Mouse (Mus musculus) embryo, embryonic 9.5 days (tissue): ENCODE results near the gene Gabarapl1.
A peak's percentile ranks its signal among the peaks of the same experiment; 100 is the strongest.
"Not testable (repeated sequence)": the region's sequence is repeated elsewhere in the genome, so short reads cannot be mapped to it uniquely, and the experiment has no call there.

Experiments
- DNase-seq: peaks from one replicate; pipeline ENCODE4 v3.0.0-alpha.2; 2017; ENCODE audit errors: extremely low spot score

Gabarapl1 gene

DNA sequence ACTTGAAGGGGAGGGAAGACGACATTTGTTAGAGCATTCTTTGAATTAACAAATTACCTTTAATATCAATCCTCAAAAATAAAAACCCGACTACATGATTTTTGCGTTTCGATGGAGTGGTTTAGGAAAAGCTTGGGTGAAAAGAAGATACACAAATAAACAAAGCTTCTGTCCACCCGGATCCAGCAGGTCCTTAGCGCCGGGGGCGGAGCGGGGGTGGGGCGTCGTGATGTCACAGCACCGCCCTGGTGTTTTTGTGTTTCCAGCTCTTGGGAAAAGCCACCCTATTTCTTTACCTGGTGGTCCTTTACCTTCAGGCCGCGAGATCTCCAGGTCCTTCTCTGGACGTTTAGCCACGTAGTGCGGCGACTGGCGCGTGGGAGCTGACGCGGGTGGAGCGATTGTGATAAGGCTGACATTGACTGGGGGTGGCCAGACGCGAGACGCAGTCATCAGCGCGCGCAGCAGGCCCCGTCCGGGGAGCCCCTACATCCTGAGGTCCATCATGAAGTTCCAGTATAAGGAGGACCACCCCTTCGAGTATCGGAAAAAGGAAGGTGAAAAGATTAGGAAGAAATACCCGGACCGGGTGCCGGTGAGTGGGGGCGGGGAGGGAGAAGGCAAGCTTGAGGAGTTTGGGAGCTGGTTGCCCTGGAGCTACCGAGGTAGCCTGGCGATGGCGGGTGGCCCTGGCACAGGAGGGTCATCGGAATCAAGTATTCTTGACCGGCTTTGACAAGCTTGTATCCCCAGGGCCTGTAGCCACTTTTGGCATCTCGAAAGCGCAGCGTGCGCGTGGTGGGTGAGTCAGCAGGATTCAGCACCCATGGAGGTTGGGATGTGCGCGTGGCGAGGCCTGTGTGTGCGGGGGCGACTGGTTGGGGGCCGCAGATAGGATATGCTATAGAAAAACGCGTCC lies at the start of gene Gabarapl1:
Gene Gabarapl1 (plus strand): TSS at position 219 of the 919 bp plus-strand sequence.
- DNase-seq = peak; percentile 83

- DNase-seq = no peak
Observed at GRCm38 (mm10) chr6:129494924-129495323, 38.0 kb upstream of the Gabarapl1 start.

GRCm38 (mm10) chr6:129497345-129498218 lies 35.4 kb upstream of the Gabarapl1 start:
- no peak for DNase-seq

- DNase-seq = not testable (repeated sequence)
Observed at GRCm38 (mm10) chr6:129499516-129499915, 33.4 kb upstream of the Gabarapl1 start.

DNA sequence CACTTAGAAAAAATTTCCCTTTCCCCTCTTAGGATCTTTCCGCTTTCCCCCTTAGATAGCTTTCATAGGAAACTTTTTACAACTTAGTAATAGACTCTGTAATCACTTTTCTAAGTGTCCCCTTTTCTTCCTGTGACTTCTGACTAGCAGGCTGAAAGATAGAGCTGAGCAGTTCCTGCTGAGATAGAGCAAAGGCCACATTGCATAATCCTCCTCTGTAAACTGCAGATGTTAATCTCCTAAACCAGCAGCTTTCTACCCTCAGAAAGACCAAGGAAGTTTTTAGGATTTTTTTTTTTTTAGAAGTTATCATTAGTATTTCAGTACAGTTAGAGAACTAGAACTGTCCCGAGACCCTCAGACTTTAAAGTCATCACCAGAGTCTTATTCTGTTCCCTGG lies 29.5 kb upstream of the Gabarapl1 start:
- DNase-seq = no peak

- no peak for DNase-seq
Observed at GRCm38 (mm10) chr6:129507024-129507423, 25.9 kb upstream of the Gabarapl1 start, which contains the start of gene Olr1. Gene Olr1 (minus strand): TSS chr6:129507165.

GRCm38 (mm10) chr6:129510120-129510911 lies 22.6 kb upstream of the Gabarapl1 start:
- no peak for DNase-seq

- DNase-seq = no peak
Observed at GRCm38 (mm10) chr6:129512367-129512766, 20.6 kb upstream of the Gabarapl1 start, which contains the start of gene Tmem52b. Gene Tmem52b (plus strand): TSS chr6:129512555.

- no peak for DNase-seq
Observed at GRCm38 (mm10) chr6:129512868-129513267, 20.1 kb upstream of the Gabarapl1 start.

DNA sequence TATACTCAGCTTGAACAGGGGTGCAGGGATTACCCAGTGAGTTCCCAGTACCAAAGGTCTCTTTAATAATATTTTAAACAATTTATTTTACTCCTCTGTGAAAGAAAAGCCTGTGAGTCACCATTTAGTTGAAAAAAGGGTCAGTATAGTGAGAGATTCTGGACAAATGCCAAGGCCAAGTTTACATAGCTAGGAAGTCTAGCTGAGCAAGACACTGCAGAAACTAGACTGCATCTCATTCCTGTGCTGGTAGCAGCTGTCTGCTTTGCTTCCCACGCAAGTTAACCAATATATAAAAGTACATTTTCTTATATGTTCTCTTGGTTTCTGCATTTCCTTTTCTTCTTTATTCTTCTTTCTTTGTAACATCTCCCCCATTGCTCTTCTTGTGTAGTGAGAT lies 19.6 kb upstream of the Gabarapl1 start:
- DNase-seq = no peak

DNA sequence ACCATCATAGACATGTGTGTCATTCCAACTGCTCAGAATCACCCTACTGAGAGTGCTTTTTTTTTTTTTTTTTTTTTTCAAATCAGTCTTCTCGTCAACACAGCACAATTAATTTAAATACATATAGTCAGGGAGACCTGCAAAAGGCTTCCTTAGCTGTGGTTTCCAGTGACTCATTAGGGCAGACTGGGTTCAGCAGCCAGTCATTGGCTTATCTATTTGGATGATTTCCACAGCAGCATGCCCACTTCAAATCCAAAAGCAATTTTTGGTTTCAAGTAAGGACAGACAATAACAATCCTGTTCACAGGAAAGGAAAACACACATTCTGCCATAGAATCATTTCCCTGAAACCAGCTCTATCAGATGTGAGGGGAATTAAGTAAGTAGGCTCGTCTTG lies 18.6 kb upstream of the Gabarapl1 start:
- no peak for DNase-seq

DNA sequence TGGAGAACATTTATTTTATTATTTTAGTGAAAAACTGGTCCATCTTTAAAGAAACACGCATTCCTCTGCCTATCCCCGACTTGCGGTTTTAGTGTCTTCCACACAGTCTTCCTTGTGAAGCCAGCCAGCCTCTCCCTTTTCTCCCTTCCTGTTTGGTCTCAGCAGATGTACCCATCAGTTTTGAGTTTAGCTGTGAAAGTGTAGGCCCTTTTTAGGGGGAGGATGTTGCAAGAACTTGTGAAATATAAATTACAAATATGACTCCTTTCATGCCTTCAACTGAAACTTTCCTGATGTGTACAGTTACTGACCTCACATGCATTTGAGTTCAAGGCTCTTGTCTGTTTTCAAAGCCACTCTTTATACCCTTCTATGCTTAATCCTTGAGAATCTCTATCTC lies 17.9 kb upstream of the Gabarapl1 start:
- DNase-seq = no peak

DNA sequence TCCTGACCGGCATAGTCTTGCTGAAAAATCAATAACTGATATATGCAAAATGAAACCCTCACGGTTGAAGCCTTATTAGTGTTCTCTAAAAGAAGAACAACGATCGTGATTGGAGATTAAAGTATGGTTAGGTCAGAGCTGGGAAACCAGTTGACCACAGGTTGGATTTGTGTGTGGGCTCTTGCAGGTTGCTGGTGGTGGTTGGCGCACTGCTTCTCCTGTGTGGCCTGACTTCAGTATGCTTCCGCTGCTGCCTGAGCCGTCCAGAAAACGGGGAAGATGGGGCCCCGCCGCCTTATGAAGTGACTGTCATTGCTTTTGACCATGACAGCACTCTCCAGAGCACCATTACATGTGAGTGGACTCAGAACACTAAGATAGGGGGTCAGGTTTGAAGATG lies 16.6 kb upstream of the Gabarapl1 start:
- no peak for DNase-seq

DNA sequence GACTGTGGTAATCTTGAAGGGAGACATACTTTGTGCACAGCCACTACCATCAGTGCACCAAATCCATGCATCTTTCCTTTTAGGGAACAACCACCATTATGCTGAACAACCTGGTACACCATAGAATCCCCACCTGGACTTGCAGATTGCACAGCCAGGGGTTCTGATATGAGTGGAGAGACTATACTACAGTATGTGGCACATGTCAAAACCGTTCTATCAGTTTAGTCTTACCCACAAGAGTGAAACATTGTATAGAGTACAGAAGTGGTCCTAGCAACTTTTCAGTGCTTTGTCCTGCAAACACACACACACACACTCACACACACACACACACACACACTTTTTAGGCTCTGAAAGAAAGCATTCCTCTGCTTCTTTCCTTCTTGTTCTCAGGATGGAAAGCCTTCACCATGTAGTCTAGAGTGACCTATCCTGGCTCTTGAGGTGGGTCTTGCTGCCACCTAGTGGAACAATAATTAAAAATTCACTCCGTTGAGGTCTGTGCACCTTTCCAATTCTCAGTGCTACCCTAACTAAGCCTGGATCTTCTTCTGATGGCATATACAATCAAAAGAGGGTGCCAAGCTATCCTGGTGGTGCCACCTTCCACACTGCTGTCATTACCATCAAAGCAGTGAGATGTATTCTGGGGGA lies 15.1 kb upstream of the Gabarapl1 start:
- peak; percentile 20 for DNase-seq

GRCm38 (mm10) chr6:129526069-129526468 lies 6.9 kb upstream of the Gabarapl1 start:
- no peak for DNase-seq

DNA sequence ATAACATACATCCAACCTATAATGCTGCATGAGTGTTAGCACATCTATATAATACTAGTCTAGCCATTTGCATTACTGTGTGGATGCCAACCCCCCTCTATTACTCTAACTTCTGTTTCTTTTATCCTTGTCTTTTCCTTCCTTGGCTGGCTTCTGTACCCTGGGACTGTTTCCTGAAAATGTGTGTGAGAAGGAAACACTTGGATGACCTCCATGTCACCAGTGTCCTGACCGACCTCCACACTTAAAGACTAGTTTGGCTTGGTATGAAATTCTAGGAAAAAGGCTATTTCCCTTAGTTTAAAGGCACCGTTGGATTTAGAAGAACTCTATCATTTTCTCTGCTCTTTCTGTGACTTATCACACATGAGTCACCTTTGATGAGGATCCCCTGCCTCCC lies 5.5 kb upstream of the Gabarapl1 start:
- no peak for DNase-seq

DNA sequence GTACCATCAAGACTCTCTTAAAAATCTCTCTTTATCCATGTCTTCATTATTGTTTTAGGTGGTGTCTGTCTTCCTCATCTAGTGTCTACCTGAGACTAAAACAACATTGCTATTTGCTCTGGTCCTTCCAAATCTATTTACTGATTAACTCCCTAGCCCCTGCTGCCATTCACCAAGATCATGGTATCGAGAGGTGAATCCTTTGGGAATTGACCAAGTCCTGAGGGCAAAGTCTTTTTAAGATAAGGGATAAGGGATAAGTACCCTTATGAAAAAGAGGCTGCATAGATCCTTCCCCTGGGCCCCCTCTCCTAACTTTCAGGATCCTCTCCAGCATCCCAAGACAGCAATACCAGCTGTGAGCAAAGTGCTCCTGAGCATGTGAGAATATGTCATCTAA lies 3.4 kb upstream of the Gabarapl1 start:
- no peak for DNase-seq

GRCm38 (mm10) chr6:129530261-129530660 lies 2.7 kb upstream of the Gabarapl1 start:
- no peak for DNase-seq

- no peak for DNase-seq
Observed at GRCm38 (mm10) chr6:129532556-129532941, 411 bp upstream of the Gabarapl1 start.

- no peak for DNase-seq
Observed at GRCm38 (mm10) chr6:129534057-129534456, 1.1 kb downstream of the Gabarapl1 start.

GRCm38 (mm10) chr6:129534627-129535190 lies 1.7 kb downstream of the Gabarapl1 start:
- DNase-seq = no peak
